Mouse (Mus musculus) neural tube, embryonic 15.5 days (tissue): ENCODE measurements around the gene Efcab7. TPM values are rescaled to one million over a fixed set of nuclear protein-coding genes. Genes with fewer than 3 reads are reported as not detected.

ENCODE experiments used
- ATAC-seq: fragments of 200-750 bp; cut with Nextera tagmentation; 2 replicates; pipeline ENCODE4 v1.8.0; 2017; ENCODE audit warnings: mild to moderate bottlenecking, moderate TSS enrichment, moderate library complexity; ENCODE audit not compliant: low FRiP score
- H3K27ac ChIP-seq: fragments of 300-500 bp; sonication (generic); replicated peaks from 2 replicates; pipeline ENCODE4 v1.5.1; 2015; ENCODE audit warnings: mild to moderate bottlenecking, inconsistent platforms
- H3K27me3 ChIP-seq: fragments of 300-500 bp; sonication (generic); replicated peaks from 2 replicates; pipeline ENCODE4 v1.6.1; 2015; ENCODE audit warnings: inconsistent platforms
- H3K36me3 ChIP-seq: fragments of 300-500 bp; sonication (generic); 2 replicates; pipeline ENCODE4 v1.6.1; 2015; ENCODE audit warnings: inconsistent platforms
- H3K4me1 ChIP-seq: fragments of 300-500 bp; sonication (generic); 2 replicates; pipeline ENCODE4 v1.6.1; 2015; ENCODE audit warnings: inconsistent platforms
- H3K4me2 ChIP-seq: fragments of 300-500 bp; sonication (generic); 2 replicates; pipeline ENCODE4 v1.6.1; 2015; ENCODE audit warnings: inconsistent platforms, mild to moderate bottlenecking, moderate library complexity
- H3K4me3 ChIP-seq: fragments of 300-500 bp; sonication (generic); replicated peaks from 2 replicates; pipeline ENCODE4 v1.5.1; 2015; ENCODE audit warnings: mild to moderate bottlenecking, inconsistent platforms
- H3K9ac ChIP-seq: fragments of 300-500 bp; sonication (generic); replicated peaks from 2 replicates; pipeline ENCODE4 v1.6.1; 2015; ENCODE audit warnings: mild to moderate bottlenecking, inconsistent platforms
- H3K9me3 ChIP-seq: fragments of 300-500 bp; sonication (generic); replicated peaks from 2 replicates; pipeline ENCODE4 v1.6.1; 2016; ENCODE audit warnings: inconsistent platforms
- WGBS: fragments of 180-500 bp; shearing (Covaris S2); methylation state at CpG from one replicate; pipeline ENCODE4 v1.1.7; 2015; ENCODE audit warnings: mixed read lengths; 5-methylcytosine and 5-hydroxymethylcytosine counted together
- polyA plus RNA-seq: library from polyadenylated mRNA; unstranded; fragments of >200 nt; fragmentation: Nextera tagmentation; extraction: Ambion mirVana; gene quantifications from 2 replicates; pipeline ENCODE4 v1.2.1, GENCODE M21; 2015

The Efcab7 gene
- polyA plus RNA-seq, 1 experiment from 2014 or later: 8.5 TPM

DNA sequence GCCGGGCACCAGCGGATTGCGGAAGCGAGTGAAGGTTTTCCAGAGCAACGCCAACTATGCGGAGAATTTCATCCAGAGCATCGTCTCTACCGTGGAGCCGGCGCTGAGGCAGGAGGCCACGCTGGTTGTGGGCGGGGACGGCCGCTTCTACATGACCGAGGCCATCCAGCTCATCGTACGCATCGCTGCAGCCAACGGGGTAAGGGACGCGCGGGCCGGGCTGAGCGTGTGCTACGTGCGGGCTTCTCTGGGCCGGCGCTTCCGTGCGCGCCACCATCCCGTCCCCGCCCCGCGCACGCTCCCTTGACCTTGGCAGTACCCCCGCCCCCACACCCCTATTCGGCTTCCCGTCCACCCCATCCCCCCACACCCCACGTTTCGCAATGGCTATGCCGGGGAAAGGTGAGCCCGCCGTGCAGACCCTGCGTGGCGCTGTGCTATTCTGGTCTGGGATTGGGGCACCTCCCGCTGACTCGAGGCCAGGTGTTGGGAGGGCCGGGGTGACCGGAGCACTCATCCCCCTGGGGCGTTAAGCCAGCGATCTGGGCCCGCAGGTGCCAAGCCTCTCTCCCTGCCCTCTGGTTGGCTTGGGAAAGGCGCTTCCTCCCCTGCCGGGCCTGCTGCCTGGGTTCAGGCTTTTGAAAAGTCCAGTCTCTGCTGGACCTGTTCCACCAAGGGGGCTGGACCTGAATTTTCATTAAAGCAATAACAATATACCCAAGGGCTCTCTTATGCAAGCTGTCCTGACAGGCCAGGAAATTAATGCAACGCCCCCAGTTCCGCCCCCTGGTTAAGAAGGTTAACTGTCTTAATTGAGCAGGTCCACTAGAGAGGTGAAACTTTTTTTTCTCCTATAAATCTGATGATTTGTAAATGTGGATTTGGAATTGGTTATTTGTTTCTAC is 100.9 kb downstream of the Efcab7 start, which contains the start of gene Itgb3bp:
Itgb3bp (minus strand) TSS at position 201 of the 905 bp plus-strand sequence.
- peaks cover 15% of the 10 kb centered on the region for H3K4me1 ChIP-seq
- H3K4me2 ChIP-seq: peak within 1 kb of the TSS; percentile 93
- no peaks in the 10 kb centered on the region for H3K9me3 ChIP-seq
- H3K4me3 ChIP-seq: peak within 1 kb of the TSS; percentile 77
- H3K36me3 ChIP-seq: no peaks in the 10 kb centered on the region
- H3K27ac ChIP-seq: peak within 1 kb of the TSS; percentile 93
- under 1% methylated on average over 54 of the region's 57 CpGs for WGBS
- peak within 1 kb of the TSS; percentile 83 for H3K9ac ChIP-seq
- ATAC-seq: peak; percentile 95
- no peaks in the 10 kb centered on the region for H3K27me3 ChIP-seq

- Histone ChIP-seq H3K9ac (no peak overlapping the region), H3K4me2 (peak overlapping the region; percentile 93), H3K27ac (0 out of 2 replicates have a peak overlapping the region, but pooled peaks have one; percentile 3), H3K36me3 (no peaks in the 10 kb centered on the region), H3K4me3 (peak overlapping the region; percentile 77), H3K4me1 (peaks cover 15% of the 10 kb centered on the region), H3K9me3 (no peaks in the 10 kb centered on the region), H3K27me3 (no peaks in the 10 kb centered on the region)
- WGBS: 39% methylated on average over 10 of the region's 10 CpGs
- no peak for ATAC-seq
Observed at GRCm38 (mm10) chr4:99930518-99931239, 101.7 kb downstream of the Efcab7 start.

DNA sequence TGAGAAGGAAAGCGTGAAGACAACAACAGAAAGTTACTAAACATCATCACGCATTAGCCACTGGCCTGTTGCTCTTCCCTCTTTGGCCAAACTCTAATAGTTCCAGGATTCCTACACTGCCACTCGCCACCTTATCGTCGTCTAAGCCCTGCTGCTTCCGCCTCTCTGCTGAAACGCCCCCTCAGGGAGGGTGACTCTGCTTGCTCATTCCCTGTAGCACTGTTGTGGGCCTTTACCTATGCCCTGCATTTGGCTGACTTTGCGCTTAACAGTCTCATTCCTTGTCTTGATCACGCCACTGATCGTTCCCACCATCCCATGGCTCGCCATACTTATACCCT is 102.2 kb downstream of the Efcab7 start:
- no peak for ATAC-seq
- no peaks in the 10 kb centered on the region for H3K9me3 ChIP-seq
- H3K4me2 ChIP-seq: peak overlapping the region; percentile 93
- H3K9ac ChIP-seq: no peak overlapping the region
- no peaks in the 10 kb centered on the region for H3K36me3 ChIP-seq
- WGBS: 66% methylated on average over 11 of the region's 11 CpGs
- no peak overlapping the region for H3K4me3 ChIP-seq
- H3K27ac ChIP-seq: 0 out of 2 replicates have a peak overlapping the region, but pooled peaks have one; percentile 3
- no peaks in the 10 kb centered on the region for H3K27me3 ChIP-seq
- H3K4me1 ChIP-seq: peaks cover 15% of the 10 kb centered on the region

GRCm38 (mm10) chr4:99931807-99932206 is 102.8 kb downstream of the Efcab7 start:
- H3K9me3 ChIP-seq: no peaks in the 10 kb centered on the region
- no peak overlapping the region for H3K9ac ChIP-seq
- H3K4me1 ChIP-seq: peaks cover 15% of the 10 kb centered on the region
- no peak for ATAC-seq
- no peak overlapping the region for H3K4me3 ChIP-seq
- H3K27ac ChIP-seq: no peak overlapping the region
- no peaks in the 10 kb centered on the region for H3K36me3 ChIP-seq
- H3K27me3 ChIP-seq: no peaks in the 10 kb centered on the region
- 89% methylated on average over 4 of the region's 4 CpGs for WGBS
- no peak overlapping the region for H3K4me2 ChIP-seq

GRCm38 (mm10) chr4:99934859-99935258 is 105.9 kb downstream of the Efcab7 start:
- no peak overlapping the region for H3K9ac ChIP-seq
- WGBS: 91% methylated on average over 7 of the region's 7 CpGs
- peaks cover 22% of the 10 kb centered on the region for H3K4me1 ChIP-seq
- no peaks in the 10 kb centered on the region for H3K9me3 ChIP-seq
- H3K4me2 ChIP-seq: no peak overlapping the region
- H3K4me3 ChIP-seq: no peak overlapping the region
- no peaks in the 10 kb centered on the region for H3K27me3 ChIP-seq
- no peak overlapping the region for H3K27ac ChIP-seq
- ATAC-seq: no peak
- no peaks in the 10 kb centered on the region for H3K36me3 ChIP-seq

GRCm38 (mm10) chr4:99936278-99936677 is 107.3 kb downstream of the Efcab7 start:
- Histone ChIP-seq H3K9ac (no peak overlapping the region), H3K27me3 (no peaks in the 10 kb centered on the region), H3K4me1 (peaks cover 9% of the 10 kb centered on the region), H3K4me2 (no peak overlapping the region), H3K36me3 (no peaks in the 10 kb centered on the region), H3K27ac (no peak overlapping the region), H3K4me3 (no peak overlapping the region), H3K9me3 (no peaks in the 10 kb centered on the region)
- 91% methylated on average over 5 of the region's 5 CpGs for WGBS
- ATAC-seq: no peak

DNA sequence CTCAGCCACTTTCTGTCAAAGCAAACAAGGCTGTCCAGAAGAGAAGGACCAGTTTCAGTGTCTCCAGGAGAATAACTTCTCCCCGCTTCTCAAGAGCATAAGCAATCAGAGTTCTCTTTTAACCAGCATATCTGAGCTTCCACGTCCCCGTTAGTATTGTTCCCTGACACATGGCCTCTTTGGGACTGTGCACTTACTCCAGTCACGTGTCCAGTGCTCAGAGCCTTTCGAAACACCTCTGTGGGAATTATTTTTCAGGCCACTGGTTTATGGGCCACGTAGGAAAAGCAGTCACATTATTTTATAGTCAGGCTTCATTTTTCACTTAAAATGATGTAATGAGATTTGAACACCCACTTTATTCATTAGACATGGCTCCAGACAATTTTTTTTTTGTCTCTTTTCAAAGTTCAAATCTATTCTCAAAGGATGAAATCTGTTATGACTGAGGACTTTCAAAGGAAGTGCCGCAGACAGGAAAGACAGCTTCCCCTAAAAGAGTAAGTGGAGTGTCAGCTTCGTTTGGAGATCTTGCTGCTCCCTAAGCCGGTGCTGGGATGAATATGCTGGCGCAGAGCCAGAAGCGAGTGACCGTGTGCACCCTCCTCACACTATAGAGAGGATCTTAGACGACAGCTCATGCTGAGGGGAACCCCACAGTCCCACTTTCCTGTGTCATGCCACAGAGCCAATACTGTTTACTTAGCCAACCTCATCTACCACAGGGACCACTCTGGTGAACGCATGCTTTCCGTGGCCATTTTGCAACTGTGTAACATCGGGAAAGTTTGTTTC is 110.9 kb downstream of the Efcab7 start:
- Histone ChIP-seq H3K4me1 (peaks cover 6% of the 10 kb centered on the region; the same call in 1 of the 2 replicates), H3K36me3 (no peaks in the 10 kb centered on the region), H3K4me3 (no peak overlapping the region), H3K4me2 (no peak overlapping the region), H3K27ac (no peak overlapping the region), H3K9ac (no peak overlapping the region), H3K27me3 (no peaks in the 10 kb centered on the region), H3K9me3 (no peaks in the 10 kb centered on the region)
- WGBS: 63% methylated on average over 16 of the region's 16 CpGs
- no peak for ATAC-seq

- Histone ChIP-seq H3K9ac (no peak overlapping the region), H3K27me3 (no peaks in the 10 kb centered on the region), H3K36me3 (no peaks in the 10 kb centered on the region), H3K9me3 (no peaks in the 10 kb centered on the region), H3K4me2 (no peak overlapping the region), H3K27ac (no peak overlapping the region), H3K4me1 (peaks cover 6% of the 10 kb centered on the region; the same call in 1 of the 2 replicates), H3K4me3 (no peak overlapping the region)
- ATAC-seq: no peak
- 67% methylated on average over 10 of the region's 10 CpGs for WGBS
Observed at GRCm38 (mm10) chr4:99941655-99942414, 112.8 kb downstream of the Efcab7 start.

- 77% methylated on average over 2 of the region's 2 CpGs for WGBS
Observed at GRCm38 (mm10) chr4:99944606-99945005, 115.6 kb downstream of the Efcab7 start.

DNA sequence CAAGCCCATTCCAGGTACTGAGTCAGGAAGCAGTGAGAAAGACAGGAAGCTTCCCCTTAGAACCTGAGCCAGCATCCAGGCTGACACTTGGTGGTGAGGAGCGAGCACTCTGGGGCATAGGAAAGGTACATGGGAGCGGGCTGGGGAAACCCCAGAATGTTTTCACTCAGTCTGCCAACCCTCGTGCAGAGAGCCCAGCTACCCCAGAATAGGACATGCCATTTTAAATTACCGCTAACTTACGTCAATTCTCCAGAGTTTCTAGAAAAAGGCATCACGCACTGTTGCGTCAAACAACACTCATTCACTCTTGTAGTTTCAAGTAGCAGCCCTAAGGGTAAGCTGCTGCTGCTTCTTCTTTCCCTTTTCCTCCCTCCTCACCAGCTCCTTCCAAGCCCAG is 116.0 kb downstream of the Efcab7 start:
- ATAC-seq: no peak

More at GRCm38 (mm10) chr4:99944606-99945005, 115.6 kb downstream of the Efcab7 start:
- Histone ChIP-seq H3K36me3 (no peaks in the 10 kb centered on the region), H3K27me3 (no peaks in the 10 kb centered on the region), H3K4me2 (no peak overlapping the region), H3K4me1 (peaks cover 2% of the 10 kb centered on the region; the same call in 1 of the 2 replicates), H3K9ac (no peak overlapping the region), H3K9me3 (no peaks in the 10 kb centered on the region), H3K27ac (no peak overlapping the region), H3K4me3 (no peak overlapping the region)
- ATAC-seq: no peak

DNA sequence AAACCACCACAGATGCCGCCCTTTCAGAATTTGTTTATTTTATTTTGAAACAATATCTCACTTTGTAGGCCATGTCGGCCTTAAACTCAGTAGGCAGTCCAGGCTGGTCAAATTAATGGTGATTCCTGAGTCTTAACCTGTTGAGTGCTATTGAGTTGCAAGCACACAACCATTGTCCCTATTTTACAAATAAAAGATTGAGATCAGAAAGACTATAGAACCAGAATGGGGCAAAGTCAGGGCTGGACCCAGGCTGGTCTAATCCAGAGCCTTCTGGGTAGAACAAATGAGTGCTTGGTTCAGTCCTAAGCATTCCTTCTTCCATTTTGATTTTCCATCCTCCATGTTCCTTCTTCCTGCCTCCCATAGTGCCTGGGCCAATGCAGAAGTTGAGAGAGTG is 117.5 kb downstream of the Efcab7 start:
- Histone ChIP-seq H3K4me2 (no peak overlapping the region), H3K27ac (no peak overlapping the region), H3K4me3 (no peak overlapping the region), H3K4me1 (no peaks in the 10 kb centered on the region), H3K9ac (no peak overlapping the region), H3K36me3 (no peaks in the 10 kb centered on the region), H3K27me3 (no peaks in the 10 kb centered on the region), H3K9me3 (no peaks in the 10 kb centered on the region)
- 94% methylated on average over 2 of the region's 2 CpGs for WGBS
- ATAC-seq: no peak

More for the DNA sequence above, 116.0 kb downstream of the Efcab7 start:
- no peaks in the 10 kb centered on the region for H3K36me3 ChIP-seq
- H3K9me3 ChIP-seq: no peaks in the 10 kb centered on the region
- no peak overlapping the region for H3K4me2 ChIP-seq
- no peak overlapping the region for H3K9ac ChIP-seq
- no peak overlapping the region for H3K27ac ChIP-seq
- H3K4me3 ChIP-seq: no peak overlapping the region
- no peaks in the 10 kb centered on the region for H3K27me3 ChIP-seq
- H3K4me1 ChIP-seq: no peaks in the 10 kb centered on the region
- 90% methylated on average over 7 of the region's 7 CpGs for WGBS
